Mouse (Mus musculus) hindbrain, embryonic 14.5 days (tissue): ENCODE data around the gene Hcn2. TPM values are rescaled to one million over a fixed set of nuclear protein-coding genes. Genes with fewer than 3 reads are reported as not detected.

ENCODE experiments used
- ATAC-seq: fragments of 200-750 bp; cut with Nextera tagmentation; 2 replicates; pipeline ENCODE4 v1.8.0; 2017; ENCODE audit warnings: moderate number of reproducible peaks, mild to moderate bottlenecking, moderate TSS enrichment, moderate library complexity; ENCODE audit not compliant: low FRiP score
- DNase-seq: peaks from one replicate; pipeline ENCODE4 v3.0.0-alpha.2; 2015; ENCODE audit warnings: low spot score
- H3K27ac ChIP-seq: fragments of 300-500 bp; sonication (generic); 2 replicates; pipeline ENCODE4 v1.5.1; 2014; ENCODE audit warnings: mild to moderate bottlenecking, moderate library complexity
- H3K27me3 ChIP-seq: fragments of 300-500 bp; sonication (generic); 2 replicates; pipeline ENCODE4 v1.6.1; 2014; ENCODE audit warnings: mild to moderate bottlenecking, low read length, mixed read lengths; ENCODE audit not compliant: control insufficient read depth, insufficient read depth
- H3K36me3 ChIP-seq: fragments of 300-500 bp; sonication (generic); replicated peaks from 2 replicates; pipeline ENCODE4 v1.6.1; 2014; ENCODE audit not compliant: control insufficient read depth, insufficient read depth
- H3K4me1 ChIP-seq: fragments of 300-500 bp; sonication (generic); replicated peaks from 2 replicates; pipeline ENCODE4 v1.6.1; 2014; ENCODE audit warnings: antibody characterized with exemption, low read length, mixed read lengths; ENCODE audit not compliant: control insufficient read depth, insufficient read depth
- H3K4me2 ChIP-seq: fragments of 300-500 bp; sonication (generic); replicated peaks from 2 replicates; pipeline ENCODE4 v1.6.1; 2014; ENCODE audit warnings: mild to moderate bottlenecking, moderate library complexity
- H3K4me3 ChIP-seq: fragments of 300-500 bp; sonication (generic); replicated peaks from 2 replicates; pipeline ENCODE4 v1.5.1; 2014; ENCODE audit warnings: mild to moderate bottlenecking, low read length
- H3K9ac ChIP-seq: fragments of 300-500 bp; sonication (generic); 2 replicates; pipeline ENCODE4 v1.6.1; 2014
- H3K9me3 ChIP-seq: fragments of 300-500 bp; sonication (generic); 2 replicates; pipeline ENCODE4 v1.6.1; 2016; ENCODE audit warnings: low read length; ENCODE audit not compliant: control insufficient read depth
- WGBS: fragments of 180-500 bp; shearing (Covaris S2); extraction: QIAGEN DNeasy Blood & Tissue Kit; methylation state at CpG from one replicate; pipeline ENCODE4 v1.1.7; 2014; 5-methylcytosine and 5-hydroxymethylcytosine counted together
- polyA plus RNA-seq: library from polyadenylated mRNA; unstranded; fragments of >200 nt; fragmentation: Nextera tagmentation; extraction: Ambion mirVana; gene quantifications from 2 replicates; pipeline ENCODE4 v1.2.1, GENCODE M21; 2014

Hcn2 gene
- polyA plus RNA-seq, 1 experiment from 2014 or later, result 2.9 TPM

- WGBS, result 94% methylated on average over 15 of the region's 15 CpGs
- H3K4me1 ChIP-seq, result peaks cover 7% of the 10 kb centered on the region
- no peaks in the 10 kb centered on the region; the same call in 1 of the 2 replicates for H3K27me3 ChIP-seq
- DNase-seq (no peak), ATAC-seq (no peak)
- H3K9ac ChIP-seq, result no peak overlapping the region
- H3K4me2 ChIP-seq, result no peak overlapping the region
- no peak overlapping the region for H3K4me3 ChIP-seq
- H3K9me3 ChIP-seq, result peaks cover 23% of the 10 kb centered on the region
- H3K27ac ChIP-seq, result no peak overlapping the region
- H3K36me3 ChIP-seq, result peaks cover 50% of the 10 kb centered on the region
These were observed 27.4 kb downstream of the Hcn2 start for GRCm38 (mm10) chr10:79743650-79744365.

GRCm38 (mm10) chr10:79745411-79745810 lies 29.0 kb downstream of the Hcn2 start:
- H3K4me3 ChIP-seq, result peak overlapping the region; percentile 64; the same call in 1 of the 2 replicates
- WGBS, result 90% methylated on average over 3 of the region's 3 CpGs

GRCm38 (mm10) chr10:79745898-79746773 lies 29.7 kb downstream of the Hcn2 start, which contains the start of gene Polrmt:
TSS of gene Polrmt (minus strand) at chr10:79746581.
- Histone ChIP-seq H3K4me1 (peaks cover 7% of the 10 kb centered on the region), H3K36me3 (peaks cover 26% of the 10 kb centered on the region), H3K4me2 (peak within 1 kb of the TSS; percentile 76), H3K9ac (peak within 1 kb of the TSS; percentile 71), H3K4me3 (peak within 1 kb of the TSS; percentile 64), H3K27me3 (no peaks in the 10 kb centered on the region; the same call in 1 of the 2 replicates), H3K9me3 (peaks cover under 1% of the 10 kb centered on the region; the same call in 1 of the 2 replicates), H3K27ac (no peak within 1 kb of the TSS; the same call in 1 of the 2 replicates)
- 3% methylated on average over 38 of the region's 38 CpGs for WGBS
- DNase-seq (peak; percentile 99), ATAC-seq (peak; percentile 96)

More at GRCm38 (mm10) chr10:79745411-79745810, 29.0 kb downstream of the Hcn2 start:
- ATAC-seq, result no peak
- peaks cover 7% of the 10 kb centered on the region for H3K4me1 ChIP-seq
- peaks cover 33% of the 10 kb centered on the region for H3K36me3 ChIP-seq
- no peak for DNase-seq
- no peaks in the 10 kb centered on the region; the same call in 1 of the 2 replicates for H3K27me3 ChIP-seq
- peak overlapping the region; percentile 76 for H3K4me2 ChIP-seq
- H3K9ac ChIP-seq, result peak overlapping the region; percentile 71; the same call in 1 of the 2 replicates
- peaks cover 8% of the 10 kb centered on the region; the same call in 1 of the 2 replicates for H3K9me3 ChIP-seq
- H3K27ac ChIP-seq, result no peak overlapping the region

GRCm38 (mm10) chr10:79746774-79747151 lies 30.3 kb downstream of the Hcn2 start:
- Histone ChIP-seq H3K27ac (no peak overlapping the region), H3K9me3 (no peaks in the 10 kb centered on the region), H3K4me3 (peak overlapping the region; percentile 64), H3K9ac (peak overlapping the region; percentile 48), H3K36me3 (peaks cover 21% of the 10 kb centered on the region), H3K4me2 (peak overlapping the region; percentile 76), H3K27me3 (no peaks in the 10 kb centered on the region; the same call in 1 of the 2 replicates), H3K4me1 (peaks cover 7% of the 10 kb centered on the region)
- peak; percentile 53 for ATAC-seq
- 26% methylated on average over 6 of the region's 6 CpGs for WGBS
- no peak for DNase-seq

- Histone ChIP-seq H3K27me3 (no peaks in the 10 kb centered on the region; the same call in 1 of the 2 replicates), H3K4me3 (no peak overlapping the region), H3K9ac (no peak overlapping the region), H3K9me3 (no peaks in the 10 kb centered on the region), H3K27ac (no peak overlapping the region), H3K4me1 (peaks cover 7% of the 10 kb centered on the region), H3K4me2 (no peak overlapping the region), H3K36me3 (peaks cover 7% of the 10 kb centered on the region)
- WGBS, result 78% methylated on average over 6 of the region's 6 CpGs
- ATAC-seq (no peak), DNase-seq (no peak)
These were observed 32.1 kb downstream of the Hcn2 start for GRCm38 (mm10) chr10:79748496-79748895.

GRCm38 (mm10) chr10:79754856-79755516 lies 38.6 kb downstream of the Hcn2 start, which contains the start of gene Fgf22:
TSS of gene Fgf22 (plus strand) at chr10:79755076.
- peaks cover 11% of the 10 kb centered on the region; the same call in 1 of the 2 replicates for H3K4me1 ChIP-seq
- no peaks in the 10 kb centered on the region for H3K27me3 ChIP-seq
- peak; percentile 62 for DNase-seq
- peak within 1 kb of the TSS; percentile 57 for H3K9ac ChIP-seq
- 1% methylated on average over 36 of the region's 36 CpGs for WGBS
- H3K36me3 ChIP-seq, result peaks cover 41% of the 10 kb centered on the region
- H3K4me3 ChIP-seq, result peak within 1 kb of the TSS; percentile 36
- H3K4me2 ChIP-seq, result peak within 1 kb of the TSS; percentile 76
- ATAC-seq, result peak; percentile 80
- H3K9me3 ChIP-seq, result no peaks in the 10 kb centered on the region
- no peak within 1 kb of the TSS for H3K27ac ChIP-seq

- no peak overlapping the region for H3K4me3 ChIP-seq
- H3K9ac ChIP-seq, result 0 out of 2 replicates have a peak overlapping the region, but pooled peaks have one; percentile 57
- H3K27ac ChIP-seq, result no peak overlapping the region
- no peak overlapping the region for H3K4me2 ChIP-seq
- DNase-seq (no peak), ATAC-seq (no peak)
- H3K36me3 ChIP-seq, result peaks cover 50% of the 10 kb centered on the region
- no peaks in the 10 kb centered on the region for H3K9me3 ChIP-seq
- WGBS, result 89% methylated on average over 3 of the region's 3 CpGs
- peaks cover 11% of the 10 kb centered on the region; the same call in 1 of the 2 replicates for H3K4me1 ChIP-seq
- H3K27me3 ChIP-seq, result no peaks in the 10 kb centered on the region
These were observed 39.4 kb downstream of the Hcn2 start for GRCm38 (mm10) chr10:79755854-79756253.

GRCm38 (mm10) chr10:79756660-79757059 lies 40.2 kb downstream of the Hcn2 start:
- no peaks in the 10 kb centered on the region for H3K9me3 ChIP-seq
- no peak overlapping the region for H3K27ac ChIP-seq
- no peak overlapping the region for H3K4me2 ChIP-seq
- peaks cover 11% of the 10 kb centered on the region; the same call in 1 of the 2 replicates for H3K4me1 ChIP-seq
- no peak overlapping the region for H3K9ac ChIP-seq
- H3K36me3 ChIP-seq, result peaks cover 58% of the 10 kb centered on the region
- ATAC-seq (no peak), DNase-seq (no peak)
- no peaks in the 10 kb centered on the region for H3K27me3 ChIP-seq
- whole genome bisulfite sequencing, result 88% methylated on average over 24 of the region's 24 CpGs
- H3K4me3 ChIP-seq, result no peak overlapping the region
